Mouse (Mus musculus) C2C12 (cell line): ENCODE measurements around the gene Creb3l1. TPM values are rescaled to one million over a fixed set of nuclear protein-coding genes. Genes with fewer than 3 reads are reported as not detected.

ENCODE experiments used
- H3K27me3 ChIP-seq: one replicate; pipeline ENCODE4 v1.6.1; 2011; ENCODE audit not compliant: control insufficient read depth, insufficient read depth, insufficient read length
- H3K36me3 ChIP-seq: one replicate; pipeline ENCODE4 v1.6.1; 2011; ENCODE audit not compliant: control insufficient read depth, insufficient read depth
- H3K4me3 ChIP-seq: one replicate; pipeline ENCODE4 v1.5.1; 2011; ENCODE audit warnings: mild to moderate bottlenecking, control low read depth; ENCODE audit not compliant: poor library complexity, insufficient read depth, severe bottlenecking
- H3K79me2 ChIP-seq: one replicate; pipeline ENCODE4 v1.6.1; 2011; ENCODE audit not compliant: control insufficient read depth, insufficient read depth
- H3K79me3 ChIP-seq: one replicate; pipeline ENCODE4 v1.6.1; 2011; ENCODE audit warnings: low read depth, control low read depth
- H3ac ChIP-seq: one replicate; pipeline ENCODE3; 2011; ENCODE audit warnings: low read depth; ENCODE audit not compliant: control insufficient read depth, insufficient read length
- CEBPB ChIP-seq: IDR thresholded peaks from one replicate; pipeline ENCODE4 v1.6.1; 2011; ENCODE audit warnings: low read depth, mild to moderate bottlenecking, control low read depth, moderate library complexity
- CTCF ChIP-seq: IDR thresholded peaks from one replicate; pipeline ENCODE4 v1.5.1; 2011; ENCODE audit not compliant: control insufficient read depth, insufficient read depth, insufficient read length
- FOSL1 ChIP-seq: IDR thresholded peaks from one replicate; pipeline ENCODE4 v1.8.0; 2011; ENCODE audit warnings: mild to moderate bottlenecking, low read length; ENCODE audit not compliant: poor library complexity, insufficient read depth, severe bottlenecking
- MAX ChIP-seq: IDR thresholded peaks from one replicate; pipeline ENCODE4 v1.6.1; 2011; ENCODE audit warnings: mild to moderate bottlenecking, control low read depth
- MYOD1 ChIP-seq: IDR thresholded peaks from one replicate; pipeline ENCODE4 v1.6.1; 2011; ENCODE audit warnings: low read depth; ENCODE audit not compliant: control insufficient read depth, insufficient read length
- MYOG ChIP-seq: IDR thresholded peaks from one replicate; pipeline ENCODE4 v1.6.1; 2011; ENCODE audit not compliant: control insufficient read depth, insufficient read length; ENCODE audit errors: extremely low read depth
- USF1 ChIP-seq: IDR thresholded peaks from one replicate; pipeline ENCODE4 v1.6.1; 2011; ENCODE audit warnings: low read depth, mild to moderate bottlenecking, control low read depth, moderate library complexity
- polyA plus RNA-seq: library from polyadenylated mRNA; unstranded; fragments of >200 nt; fragmentation: generic; extraction: Trizol; gene quantifications from one replicate; pipeline ENCODE4 v1.2.1, GENCODE M21; 2012; ENCODE audit warnings: missing spikeins

Creb3l1 gene
- polyA plus RNA-seq, 1 experiment = 87.1 TPM

GRCm38 (mm10) chr2:91959544-91960410, 64.5 kb downstream of the Creb3l1 start:
- H3K79me3 ChIP-seq = peaks cover 34% of the 10 kb centered on the region
- H3K79me2 ChIP-seq = peaks cover 84% of the 10 kb centered on the region
- no peak overlapping the region for H3K4me3 ChIP-seq
- no peak overlapping the region for H3ac ChIP-seq
- no peaks in the 10 kb centered on the region for H3K27me3 ChIP-seq
- H3K36me3 ChIP-seq = peaks cover 3% of the 10 kb centered on the region
- TF ChIP-seq CEBPB (no peak), MYOD1 (no peak), CTCF (no peak), USF1 (no peak), FOSL1 (no peak), MAX (no peak), MYOG (no peak)

GRCm38 (mm10) chr2:91958701-91959457, 65.4 kb downstream of the Creb3l1 start:
- TF ChIP-seq CTCF (peak; percentile 61), FOSL1 (no peak)
- H3K79me3 ChIP-seq = peaks cover 34% of the 10 kb centered on the region
- H3ac ChIP-seq = no peak overlapping the region
- H3K27me3 ChIP-seq = no peaks in the 10 kb centered on the region
- peaks cover 93% of the 10 kb centered on the region for H3K79me2 ChIP-seq
- H3K36me3 ChIP-seq = peaks cover 3% of the 10 kb centered on the region
- no peak overlapping the region for H3K4me3 ChIP-seq

DNA sequence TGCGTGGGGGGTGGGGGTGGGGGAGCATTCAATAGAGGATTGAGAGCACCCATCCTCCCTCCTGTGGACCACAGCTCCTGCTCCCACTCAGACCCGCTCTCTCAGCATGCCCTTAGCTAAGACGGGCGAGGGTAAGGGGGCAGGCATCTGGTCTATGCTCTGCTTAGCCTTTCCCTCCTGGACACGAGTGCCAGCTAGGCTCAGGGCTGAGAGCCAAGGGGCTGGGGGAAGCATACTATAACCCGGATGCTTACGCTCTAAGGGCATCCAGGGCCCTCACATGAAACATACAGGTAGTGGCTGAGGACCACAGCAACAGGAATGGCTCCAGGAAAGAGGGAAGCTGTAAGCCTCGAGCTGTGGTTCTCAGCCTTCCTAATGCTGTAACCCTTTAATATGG, 66.3 kb downstream of the Creb3l1 start:
- H3K4me3 ChIP-seq = no peak overlapping the region
- no peak for TF ChIP-seq FOSL1
- no peak for TF ChIP-seq USF1
- no peak for TF ChIP-seq CTCF
- TF ChIP-seq MAX = no peak
- TF ChIP-seq MYOG = no peak
- TF ChIP-seq CEBPB = no peak
- TF ChIP-seq MYOD1 = no peak

GRCm38 (mm10) chr2:91957096-91957495, 67.2 kb downstream of the Creb3l1 start:
- no peak overlapping the region for H3K4me3 ChIP-seq

More for the DNA sequence above, 66.3 kb downstream of the Creb3l1 start:
- H3K79me3 ChIP-seq = peaks cover 34% of the 10 kb centered on the region
- H3K36me3 ChIP-seq = peaks cover 3% of the 10 kb centered on the region
- H3ac ChIP-seq = no peak overlapping the region
- H3K27me3 ChIP-seq = no peaks in the 10 kb centered on the region
- H3K79me2 ChIP-seq = peaks cover 99% of the 10 kb centered on the region

DNA sequence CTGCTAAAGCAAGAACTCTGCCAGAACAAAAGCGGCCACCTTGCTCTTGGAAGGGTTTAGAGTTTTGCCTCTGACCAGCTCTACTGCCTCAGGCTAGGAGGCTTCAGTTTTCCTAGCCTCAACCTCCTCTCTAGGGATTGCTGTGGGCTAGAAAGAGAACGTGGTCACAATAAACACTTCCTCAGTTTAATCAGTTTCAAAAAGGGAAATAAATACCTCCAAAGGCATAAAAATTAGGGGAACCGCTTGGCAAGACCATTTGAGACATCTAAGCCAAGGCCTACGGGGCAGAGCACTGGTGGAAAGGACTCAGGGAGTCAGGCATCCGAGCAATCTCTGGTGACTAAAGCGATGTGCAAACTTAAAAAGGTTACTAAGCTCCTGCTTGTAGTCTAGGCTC, 68.4 kb downstream of the Creb3l1 start:
- no peaks in the 10 kb centered on the region for H3K27me3 ChIP-seq
- H3ac ChIP-seq = no peak overlapping the region
- no peak overlapping the region for H3K4me3 ChIP-seq
- TF ChIP-seq MYOD1 = no peak
- TF ChIP-seq FOSL1 = no peak
- TF ChIP-seq CTCF = no peak
- no peak for TF ChIP-seq USF1
- TF ChIP-seq MYOG = no peak
- no peak for TF ChIP-seq MAX
- TF ChIP-seq CEBPB = no peak
- peaks cover 21% of the 10 kb centered on the region for H3K79me3 ChIP-seq
- H3K36me3 ChIP-seq = peaks cover 3% of the 10 kb centered on the region
- H3K79me2 ChIP-seq = peaks cover 88% of the 10 kb centered on the region

More at GRCm38 (mm10) chr2:91957096-91957495, 67.2 kb downstream of the Creb3l1 start:
- H3ac ChIP-seq = no peak overlapping the region
- H3K79me2 ChIP-seq = peaks cover 91% of the 10 kb centered on the region
- peaks cover 29% of the 10 kb centered on the region for H3K79me3 ChIP-seq
- peaks cover 3% of the 10 kb centered on the region for H3K36me3 ChIP-seq
- H3K27me3 ChIP-seq = no peaks in the 10 kb centered on the region
- no peak for TF ChIP-seq MYOD1
- TF ChIP-seq USF1 = no peak
- TF ChIP-seq FOSL1 = no peak
- TF ChIP-seq CTCF = no peak
- TF ChIP-seq CEBPB = no peak
- no peak for TF ChIP-seq MYOG
- TF ChIP-seq MAX = no peak

DNA sequence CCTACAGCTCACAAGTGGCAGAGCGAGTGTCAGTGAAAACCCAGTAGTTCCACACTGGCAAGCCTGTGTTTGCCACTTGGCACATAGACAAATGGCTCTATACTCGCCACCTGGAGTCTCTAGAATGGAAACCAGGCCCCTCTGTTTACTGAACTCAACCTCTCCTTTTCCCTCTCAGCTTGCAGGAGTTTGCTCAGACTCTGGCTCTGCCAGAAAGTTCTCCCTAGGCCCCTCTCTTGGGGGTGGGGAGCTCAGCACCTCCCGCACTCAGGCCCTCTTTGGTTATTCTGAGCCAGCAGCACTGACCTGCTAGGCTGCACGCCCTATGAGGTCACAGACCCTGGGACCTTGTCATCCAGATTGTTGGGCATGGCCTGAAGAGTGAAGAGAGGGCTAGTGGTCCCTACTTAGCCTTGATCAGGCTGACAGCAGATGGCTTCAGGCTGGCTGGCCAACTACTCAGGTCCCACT, 69.1 kb downstream of the Creb3l1 start:
- TF ChIP-seq MYOG = no peak
- no peak for TF ChIP-seq CTCF
- TF ChIP-seq USF1 = no peak
- TF ChIP-seq CEBPB = no peak
- no peak for TF ChIP-seq MYOD1
- TF ChIP-seq FOSL1 = no peak
- no peak for TF ChIP-seq MAX
- Histone ChIP-seq H3K79me2 (peaks cover 88% of the 10 kb centered on the region), H3K27me3 (no peaks in the 10 kb centered on the region), H3K36me3 (peaks cover 1% of the 10 kb centered on the region), H3ac (no peak overlapping the region), H3K79me3 (peaks cover 18% of the 10 kb centered on the region), H3K4me3 (no peak overlapping the region)
